Mouse (Mus musculus) myocyte (in vitro differentiated cells): ENCODE data around the gene Cul9.

Source experiments
- E2F4 ChIP-seq: IDR thresholded peaks from one replicate; pipeline ENCODE4 v1.6.1; 2011; ENCODE audit warnings: mild to moderate bottlenecking, control low read depth, moderate library complexity; ENCODE audit not compliant: insufficient read depth
- POLR2A ChIP-seq: IDR thresholded peaks from one replicate; pipeline ENCODE4 v1.6.1; 2011; ENCODE audit warnings: low read depth, mild to moderate bottlenecking, control low read depth, moderate library complexity; ENCODE audit not compliant: insufficient read length
- POLR2AphosphoS2 ChIP-seq: IDR thresholded peaks from one replicate; pipeline ENCODE4 v1.6.1; 2011; ENCODE audit warnings: low read depth, control low read depth; ENCODE audit not compliant: insufficient read length
- USF1 ChIP-seq: IDR thresholded peaks from one replicate; pipeline ENCODE4 v1.6.1; 2011; ENCODE audit warnings: low read depth, mild to moderate bottlenecking, control low read depth, moderate library complexity

- TF ChIP-seq POLR2AphosphoS2 (no peak), USF1 (no peak), POLR2A (no peak), E2F4 (no peak)
These were observed 84.8 kb downstream of the Cul9 start for GRCm38 (mm10) chr17:46461347-46461746.
